Mouse (Mus musculus) testis, adult 2 months (tissue): Measurements from ENCODE around the gene Ankrd53.

Experiments
- CTCF ChIP-seq: fragments of 200-500 bp; IDR thresholded peaks from 2 replicates; pipeline ENCODE4 v1.5.1; 2012; ENCODE audit warnings: low read depth, mild to moderate bottlenecking, inconsistent platforms, low read length, moderate library complexity; ENCODE audit not compliant: control insufficient read depth, insufficient read depth, insufficient replicate concordance
- POLR2A ChIP-seq: fragments of 200-500 bp; IDR thresholded peaks from 2 replicates; pipeline ENCODE4 v1.6.1; 2012; ENCODE audit warnings: low read depth, mild to moderate bottlenecking, inconsistent platforms, low read length, moderate library complexity; ENCODE audit not compliant: control insufficient read depth

- TF ChIP-seq CTCF (no peak), POLR2A (no peak)
Observed at GRCm38 (mm10) chr6:83729350-83729970, 33.0 kb upstream of the Ankrd53 start.
